Mouse (Mus musculus): ENCODE results near the gene Chd2. TPM values are rescaled to one million over a fixed set of nuclear protein-coding genes. Genes with fewer than 3 reads are reported as not detected.
A peak's percentile ranks its signal among the peaks of the same experiment; 100 is the strongest.

The Chd2 gene
- polyA plus RNA-seq, 1 experiment from 2014 or later: 40.2 TPM

- H3K4me1 ChIP-seq (ENCODE audit: control insufficient read depth, insufficient read depth, low read length): peaks cover 11% of the 10 kb centered on the region
- no peak overlapping the region for H3K4me3 ChIP-seq (ENCODE audit: low read depth, low read length)
- no peak overlapping the region for H3K9ac ChIP-seq (ENCODE audit: low read length)
- H3K4me2 ChIP-seq (ENCODE audit: low read length): no peak overlapping the region
- ATAC-seq (no peak), DNase-seq (ENCODE audit: low spot score) (no peak)
- H3K36me3 ChIP-seq (ENCODE audit: control insufficient read depth, insufficient read depth, low read length): peaks cover 41% of the 10 kb centered on the region
- H3K27me3 ChIP-seq (replicated peaks; ENCODE audit: control insufficient read depth, insufficient read depth, low read length): no peaks in the 10 kb centered on the region
- WGBS: 40% methylated on average over 3 of the region's 3 CpGs
- no peak overlapping the region; the same call in 1 of the 2 replicates for H3K27ac ChIP-seq (ENCODE audit: low read depth, low read length)
- no peaks in the 10 kb centered on the region for H3K9me3 ChIP-seq (replicated peaks; ENCODE audit: control insufficient read depth, low read length)
These were observed 117.4 kb downstream of the Chd2 start for GRCm38 (mm10) chr7:73424243-73424642.

- H3K27ac ChIP-seq (ENCODE audit: low read depth, low read length): no peak overlapping the region
- H3K27me3 ChIP-seq (replicated peaks; ENCODE audit: control insufficient read depth, insufficient read depth, low read length): no peaks in the 10 kb centered on the region
- H3K4me3 ChIP-seq (ENCODE audit: low read depth, low read length): no peak overlapping the region
- WGBS: 74% methylated on average over 13 of the region's 13 CpGs
- H3K9ac ChIP-seq (ENCODE audit: low read length): no peak overlapping the region
- no peak for DNase-seq (ENCODE audit: low spot score)
- H3K4me1 ChIP-seq (ENCODE audit: control insufficient read depth, insufficient read depth, low read length): peaks cover 11% of the 10 kb centered on the region
- no peaks in the 10 kb centered on the region for H3K9me3 ChIP-seq (replicated peaks; ENCODE audit: control insufficient read depth, low read length)
- no peak for ATAC-seq
- peaks cover 41% of the 10 kb centered on the region for H3K36me3 ChIP-seq (ENCODE audit: control insufficient read depth, insufficient read depth, low read length)
- H3K4me2 ChIP-seq (ENCODE audit: low read length): no peak overlapping the region
These were observed 118.4 kb downstream of the Chd2 start for GRCm38 (mm10) chr7:73423236-73423635.

- WGBS: 23% methylated on average over 12 of the region's 12 CpGs
- Histone ChIP-seq H3K27ac (ENCODE audit: low read depth, low read length) (0 out of 2 replicates have a peak overlapping the region, but pooled peaks have one; percentile 22), H3K4me3 (ENCODE audit: low read depth, low read length) (no peak overlapping the region), H3K4me1 (ENCODE audit: control insufficient read depth, insufficient read depth, low read length) (peaks cover 11% of the 10 kb centered on the region), H3K27me3 (replicated peaks; ENCODE audit: control insufficient read depth, insufficient read depth, low read length) (no peaks in the 10 kb centered on the region), H3K9ac (ENCODE audit: low read length) (no peak overlapping the region), H3K4me2 (ENCODE audit: low read length) (no peak overlapping the region), H3K36me3 (ENCODE audit: control insufficient read depth, insufficient read depth, low read length) (peaks cover 41% of the 10 kb centered on the region), H3K9me3 (replicated peaks; ENCODE audit: control insufficient read depth, low read length) (no peaks in the 10 kb centered on the region)
- peak; percentile 89 for DNase-seq (ENCODE audit: low spot score)
- peak; percentile 64 for ATAC-seq
These were observed 119.2 kb downstream of the Chd2 start for GRCm38 (mm10) chr7:73422223-73423113.

GRCm38 (mm10) chr7:73421278-73422015, 120.2 kb downstream of the Chd2 start:
- Histone ChIP-seq H3K4me2 (ENCODE audit: low read length) (no peak overlapping the region), H3K27ac (ENCODE audit: low read depth, low read length) (peak overlapping the region; percentile 60; the same call in 1 of the 2 replicates), H3K4me3 (ENCODE audit: low read depth, low read length) (no peak overlapping the region), H3K9me3 (replicated peaks; ENCODE audit: control insufficient read depth, low read length) (no peaks in the 10 kb centered on the region), H3K36me3 (ENCODE audit: control insufficient read depth, insufficient read depth, low read length) (peaks cover 41% of the 10 kb centered on the region), H3K27me3 (replicated peaks; ENCODE audit: control insufficient read depth, insufficient read depth, low read length) (no peaks in the 10 kb centered on the region), H3K4me1 (ENCODE audit: control insufficient read depth, insufficient read depth, low read length) (peaks cover 11% of the 10 kb centered on the region), H3K9ac (ENCODE audit: low read length) (no peak overlapping the region)
- 39% methylated on average over 9 of the region's 9 CpGs for WGBS
- DNase-seq (ENCODE audit: low spot score): peak; percentile 73
- peak; percentile 47; the same call in 1 of the 2 replicates for ATAC-seq

- H3K27ac ChIP-seq (ENCODE audit: low read depth, low read length): 0 out of 2 replicates have a peak overlapping the region, but pooled peaks have one; percentile 14
These were observed 120.8 kb downstream of the Chd2 start for GRCm38 (mm10) chr7:73420827-73421226.

GRCm38 (mm10) chr7:73419375-73419774, 122.3 kb downstream of the Chd2 start:
- no peak for DNase-seq (ENCODE audit: low spot score)
- no peak overlapping the region for H3K9ac ChIP-seq (ENCODE audit: low read length)
- no peak overlapping the region for H3K4me2 ChIP-seq (ENCODE audit: low read length)
- H3K27ac ChIP-seq (ENCODE audit: low read depth, low read length): no peak overlapping the region
- H3K4me1 ChIP-seq (ENCODE audit: control insufficient read depth, insufficient read depth, low read length): peaks cover 11% of the 10 kb centered on the region
- 24% methylated on average over 7 of the region's 7 CpGs for WGBS
- peak; percentile 8; the same call in 1 of the 2 replicates for ATAC-seq
- H3K36me3 ChIP-seq (ENCODE audit: control insufficient read depth, insufficient read depth, low read length): peaks cover 59% of the 10 kb centered on the region
- H3K27me3 ChIP-seq (replicated peaks; ENCODE audit: control insufficient read depth, insufficient read depth, low read length): no peaks in the 10 kb centered on the region
- no peak overlapping the region for H3K4me3 ChIP-seq (ENCODE audit: low read depth, low read length)
- no peaks in the 10 kb centered on the region for H3K9me3 ChIP-seq (replicated peaks; ENCODE audit: control insufficient read depth, low read length)

More at GRCm38 (mm10) chr7:73420827-73421226, 120.8 kb downstream of the Chd2 start:
- no peaks in the 10 kb centered on the region for H3K27me3 ChIP-seq (replicated peaks; ENCODE audit: control insufficient read depth, insufficient read depth, low read length)
- no peak overlapping the region for H3K4me3 ChIP-seq (ENCODE audit: low read depth, low read length)
- no peak for DNase-seq (ENCODE audit: low spot score)
- ATAC-seq: no peak
- no peak overlapping the region for H3K9ac ChIP-seq (ENCODE audit: low read length)
- WGBS: 44% methylated on average over 5 of the region's 5 CpGs
- no peak overlapping the region for H3K4me2 ChIP-seq (ENCODE audit: low read length)
- no peaks in the 10 kb centered on the region for H3K9me3 ChIP-seq (replicated peaks; ENCODE audit: control insufficient read depth, low read length)
- H3K36me3 ChIP-seq (ENCODE audit: control insufficient read depth, insufficient read depth, low read length): peaks cover 46% of the 10 kb centered on the region
- H3K4me1 ChIP-seq (ENCODE audit: control insufficient read depth, insufficient read depth, low read length): peaks cover 11% of the 10 kb centered on the region

- Histone ChIP-seq H3K4me1 (ENCODE audit: control insufficient read depth, insufficient read depth, low read length) (no peaks in the 10 kb centered on the region; the same call in 1 of the 2 replicates), H3K4me3 (ENCODE audit: low read depth, low read length) (no peak overlapping the region), H3K27ac (ENCODE audit: low read depth, low read length) (no peak overlapping the region), H3K36me3 (ENCODE audit: control insufficient read depth, insufficient read depth, low read length) (peaks cover 89% of the 10 kb centered on the region), H3K9ac (ENCODE audit: low read length) (no peak overlapping the region), H3K9me3 (replicated peaks; ENCODE audit: control insufficient read depth, low read length) (no peaks in the 10 kb centered on the region), H3K4me2 (ENCODE audit: low read length) (no peak overlapping the region), H3K27me3 (replicated peaks; ENCODE audit: control insufficient read depth, insufficient read depth, low read length) (no peaks in the 10 kb centered on the region)
- WGBS: 80% methylated on average over 14 of the region's 14 CpGs
- ATAC-seq (no peak), DNase-seq (ENCODE audit: low spot score) (no peak)
These were observed 127.4 kb downstream of the Chd2 start for GRCm38 (mm10) chr7:73414192-73414591.

GRCm38 (mm10) chr7:73412419-73412818, 129.2 kb downstream of the Chd2 start:
- DNase-seq (ENCODE audit: low spot score): peak; percentile 54

More at GRCm38 (mm10) chr7:73412419-73412818, 129.2 kb downstream of the Chd2 start:
- Histone ChIP-seq H3K4me3 (ENCODE audit: low read depth, low read length) (no peak overlapping the region), H3K4me1 (ENCODE audit: control insufficient read depth, insufficient read depth, low read length) (no peaks in the 10 kb centered on the region), H3K27ac (ENCODE audit: low read depth, low read length) (peak overlapping the region; percentile 15; the same call in 1 of the 2 replicates), H3K4me2 (ENCODE audit: low read length) (no peak overlapping the region), H3K36me3 (ENCODE audit: control insufficient read depth, insufficient read depth, low read length) (peaks cover 79% of the 10 kb centered on the region), H3K9me3 (replicated peaks; ENCODE audit: control insufficient read depth, low read length) (no peaks in the 10 kb centered on the region), H3K27me3 (replicated peaks; ENCODE audit: control insufficient read depth, insufficient read depth, low read length) (no peaks in the 10 kb centered on the region), H3K9ac (ENCODE audit: low read length) (0 out of 2 replicates have a peak overlapping the region, but pooled peaks have one; percentile 13)
- 42% methylated on average over 7 of the region's 7 CpGs for WGBS
- peak; percentile 3; the same call in 1 of the 2 replicates for ATAC-seq
